Mouse (Mus musculus): Measurements from ENCODE around the gene Sun1. TPM values are rescaled to one million over a fixed set of nuclear protein-coding genes. Genes with fewer than 3 reads are reported as not detected.

The Sun1 gene
- polyA plus RNA-seq, 1 experiment from 2014 or later: 44.1 TPM

DNA sequence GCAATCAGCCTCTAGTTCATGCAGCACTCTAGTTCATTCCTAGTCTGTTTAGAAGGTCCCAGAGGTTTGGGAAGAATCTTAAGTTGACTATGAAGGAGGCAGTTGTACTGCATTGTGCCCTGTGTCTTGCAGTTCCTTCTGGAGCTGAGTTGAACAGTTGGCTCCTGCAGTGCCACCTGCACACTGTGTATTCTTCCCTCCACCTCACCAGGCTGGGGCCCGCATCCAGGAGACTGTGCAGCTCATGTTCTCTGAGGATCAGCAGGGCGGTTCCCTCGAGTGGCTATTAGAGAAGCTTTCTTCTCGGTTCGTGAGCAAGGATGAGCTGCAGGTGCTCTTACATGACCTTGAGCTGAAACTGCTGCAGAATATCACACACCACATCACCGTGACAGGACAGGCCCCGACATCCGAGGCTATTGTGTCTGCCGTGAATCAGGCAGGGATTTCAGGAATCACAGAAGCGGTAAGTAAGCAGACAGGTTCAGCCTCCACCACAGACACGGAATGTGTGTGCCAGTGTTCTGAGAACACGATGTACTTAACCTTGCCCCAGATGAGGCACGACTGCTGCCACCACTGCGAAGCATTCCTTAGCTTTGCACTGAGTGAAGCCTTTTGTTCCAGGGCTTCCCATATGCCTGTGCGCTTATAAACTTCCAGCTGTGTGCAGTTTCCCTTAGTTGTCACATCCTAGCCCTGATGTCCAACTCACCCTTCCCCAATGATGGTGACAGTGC is 40.8 kb downstream of the Sun1 start:
- H3K27me3 ChIP-seq (ENCODE audit: insufficient read depth, poor library complexity, severe bottlenecking): no peaks in the 10 kb centered on the region
- no peak for DNase-seq (ENCODE audit: low spot score)
- H3K4me1 ChIP-seq (replicated peaks): no peaks in the 10 kb centered on the region
- no peak overlapping the region for H3K27ac ChIP-seq
- no peak overlapping the region for H3K4me3 ChIP-seq
- peaks cover 100% of the 10 kb centered on the region for H3K36me3 ChIP-seq
- no peaks in the 10 kb centered on the region for H3K9me3 ChIP-seq
- 92% methylated on average over 15 of the region's 15 CpGs for WGBS

DNA sequence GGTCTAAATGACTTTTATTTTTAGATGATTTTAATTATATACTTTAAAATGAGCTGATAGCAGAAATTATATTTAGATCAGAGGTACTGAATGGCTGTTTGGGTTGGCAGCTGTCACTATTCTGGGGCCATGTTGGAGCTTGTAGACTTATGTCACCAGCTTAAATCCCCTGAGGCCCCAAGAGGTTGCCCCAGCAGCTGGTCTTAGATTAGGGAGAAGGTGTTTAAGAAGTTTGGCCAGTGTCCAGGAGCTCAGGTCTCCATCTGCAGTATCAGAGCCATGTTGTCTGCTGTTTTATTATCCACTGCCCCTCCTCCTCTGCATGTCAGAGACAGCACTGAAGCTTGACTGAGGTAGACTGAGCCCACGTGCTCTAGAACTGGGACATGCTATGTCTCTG is 42.9 kb downstream of the Sun1 start:
- Histone ChIP-seq H3K27me3 (ENCODE audit: insufficient read depth, poor library complexity, severe bottlenecking) (no peaks in the 10 kb centered on the region), H3K9me3 (no peaks in the 10 kb centered on the region), H3K4me1 (replicated peaks) (no peaks in the 10 kb centered on the region), H3K27ac (no peak overlapping the region), H3K36me3 (peaks cover 100% of the 10 kb centered on the region), H3K4me3 (no peak overlapping the region)
- WGBS: 90% methylated on average over 1 of the region's 1 CpGs
- no peak for DNase-seq (ENCODE audit: low spot score)

DNA sequence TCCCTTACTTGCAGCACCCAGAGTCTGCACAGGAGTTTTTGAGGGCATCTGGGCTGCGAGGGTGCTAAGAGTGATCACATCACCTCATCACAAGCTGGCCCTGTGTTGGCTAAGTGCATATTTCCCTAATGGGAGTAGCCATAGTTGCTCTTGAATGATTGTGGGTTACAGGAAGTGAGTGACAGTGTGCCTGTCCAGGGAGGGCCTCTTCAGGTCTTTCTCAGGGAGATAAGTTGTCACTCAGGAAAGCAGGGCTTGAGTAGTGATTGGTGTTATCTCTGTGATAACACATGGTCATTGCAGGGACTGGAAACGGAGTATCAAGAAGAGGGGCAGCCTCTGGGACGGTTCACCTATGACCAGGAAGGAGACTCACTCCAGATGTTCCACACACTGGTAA is 47.3 kb downstream of the Sun1 start:
- 89% methylated on average over 3 of the region's 3 CpGs for WGBS
- DNase-seq (ENCODE audit: low spot score): no peak
- no peak overlapping the region for H3K27ac ChIP-seq
- no peak overlapping the region for H3K4me3 ChIP-seq
- peaks cover 9% of the 10 kb centered on the region for H3K4me1 ChIP-seq (replicated peaks)
- peaks cover 82% of the 10 kb centered on the region for H3K36me3 ChIP-seq
- no peaks in the 10 kb centered on the region for H3K27me3 ChIP-seq (ENCODE audit: insufficient read depth, poor library complexity, severe bottlenecking)
- no peaks in the 10 kb centered on the region for H3K9me3 ChIP-seq

DNA sequence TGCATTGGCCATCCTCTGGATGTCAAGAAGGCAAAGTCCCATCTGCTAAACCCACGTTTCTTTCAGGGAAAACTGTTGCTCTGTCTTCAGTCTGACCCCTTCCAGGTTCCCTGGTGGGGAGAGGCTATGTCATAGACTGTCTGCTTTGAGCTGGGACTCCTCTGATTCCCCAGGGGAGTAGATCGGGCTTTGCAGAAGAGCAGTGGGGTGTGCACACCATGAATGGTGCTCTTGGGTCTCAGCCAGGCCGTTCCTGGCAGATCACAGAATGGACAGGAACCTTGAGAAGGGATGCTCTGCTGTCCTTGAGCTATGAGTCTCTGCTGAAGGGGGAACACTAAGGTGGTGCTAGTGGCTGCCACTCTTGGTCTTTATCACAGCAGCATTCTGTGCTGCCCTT is 48.4 kb downstream of the Sun1 start:
- no peak overlapping the region for H3K4me3 ChIP-seq
- H3K4me1 ChIP-seq (replicated peaks): peaks cover 18% of the 10 kb centered on the region
- H3K27me3 ChIP-seq (ENCODE audit: insufficient read depth, poor library complexity, severe bottlenecking): no peaks in the 10 kb centered on the region
- H3K27ac ChIP-seq: no peak overlapping the region
- peaks cover 71% of the 10 kb centered on the region for H3K36me3 ChIP-seq
- no peaks in the 10 kb centered on the region for H3K9me3 ChIP-seq
- DNase-seq (ENCODE audit: low spot score): no peak
- 87% methylated on average over 3 of the region's 3 CpGs for WGBS

DNA sequence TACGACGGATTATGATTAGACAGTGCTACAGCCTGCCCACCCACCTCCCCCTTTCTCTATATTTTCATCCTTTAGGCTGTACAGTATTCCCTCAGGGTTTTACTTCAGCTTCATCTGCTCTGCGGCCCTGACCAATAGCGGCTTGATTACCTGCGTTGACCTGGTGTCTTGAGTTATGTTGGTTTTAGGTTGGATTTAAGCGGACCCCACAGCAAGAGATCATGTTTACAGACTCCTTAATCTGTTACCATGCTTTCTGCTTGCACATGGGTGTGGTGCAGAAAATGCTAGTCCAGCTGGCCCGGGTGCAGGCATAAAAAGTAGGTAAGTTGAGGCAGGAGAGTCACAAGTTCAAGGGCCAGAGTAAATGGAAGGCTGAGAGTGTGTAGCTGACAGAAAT is 50.8 kb downstream of the Sun1 start:
- Histone ChIP-seq H3K27ac (peak overlapping the region; percentile 96), H3K27me3 (ENCODE audit: insufficient read depth, poor library complexity, severe bottlenecking) (no peaks in the 10 kb centered on the region), H3K4me3 (peak overlapping the region; percentile 76), H3K4me1 (replicated peaks) (peaks cover 37% of the 10 kb centered on the region), H3K36me3 (peaks cover 64% of the 10 kb centered on the region), H3K9me3 (no peaks in the 10 kb centered on the region)
- 82% methylated on average over 7 of the region's 7 CpGs for WGBS
- DNase-seq (ENCODE audit: low spot score): no peak

DNA sequence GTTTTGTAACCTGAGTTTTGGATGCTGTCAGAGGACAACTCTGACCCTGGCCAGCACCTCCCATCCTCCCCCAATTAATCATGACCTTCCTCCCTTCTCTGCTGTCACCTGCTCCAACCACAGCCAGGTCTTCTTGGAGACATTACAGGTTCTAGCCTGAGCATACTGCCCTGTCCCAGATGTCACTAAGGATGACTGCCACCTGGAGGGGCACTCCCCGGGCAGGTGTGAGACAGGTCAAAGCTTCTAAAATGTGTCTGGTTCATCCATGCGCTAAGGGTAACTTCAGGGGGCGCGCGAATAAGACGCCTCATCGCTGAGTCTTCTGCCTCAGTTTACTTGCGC is 51.3 kb downstream of the Sun1 start:
- Histone ChIP-seq H3K4me3 (peak overlapping the region; percentile 76), H3K4me1 (replicated peaks) (peaks cover 37% of the 10 kb centered on the region), H3K27me3 (ENCODE audit: insufficient read depth, poor library complexity, severe bottlenecking) (no peaks in the 10 kb centered on the region), H3K36me3 (peaks cover 62% of the 10 kb centered on the region), H3K27ac (peak overlapping the region; percentile 96), H3K9me3 (no peaks in the 10 kb centered on the region)
- WGBS: 1% methylated on average over 8 of the region's 8 CpGs
- DNase-seq (ENCODE audit: low spot score): no peak

DNA sequence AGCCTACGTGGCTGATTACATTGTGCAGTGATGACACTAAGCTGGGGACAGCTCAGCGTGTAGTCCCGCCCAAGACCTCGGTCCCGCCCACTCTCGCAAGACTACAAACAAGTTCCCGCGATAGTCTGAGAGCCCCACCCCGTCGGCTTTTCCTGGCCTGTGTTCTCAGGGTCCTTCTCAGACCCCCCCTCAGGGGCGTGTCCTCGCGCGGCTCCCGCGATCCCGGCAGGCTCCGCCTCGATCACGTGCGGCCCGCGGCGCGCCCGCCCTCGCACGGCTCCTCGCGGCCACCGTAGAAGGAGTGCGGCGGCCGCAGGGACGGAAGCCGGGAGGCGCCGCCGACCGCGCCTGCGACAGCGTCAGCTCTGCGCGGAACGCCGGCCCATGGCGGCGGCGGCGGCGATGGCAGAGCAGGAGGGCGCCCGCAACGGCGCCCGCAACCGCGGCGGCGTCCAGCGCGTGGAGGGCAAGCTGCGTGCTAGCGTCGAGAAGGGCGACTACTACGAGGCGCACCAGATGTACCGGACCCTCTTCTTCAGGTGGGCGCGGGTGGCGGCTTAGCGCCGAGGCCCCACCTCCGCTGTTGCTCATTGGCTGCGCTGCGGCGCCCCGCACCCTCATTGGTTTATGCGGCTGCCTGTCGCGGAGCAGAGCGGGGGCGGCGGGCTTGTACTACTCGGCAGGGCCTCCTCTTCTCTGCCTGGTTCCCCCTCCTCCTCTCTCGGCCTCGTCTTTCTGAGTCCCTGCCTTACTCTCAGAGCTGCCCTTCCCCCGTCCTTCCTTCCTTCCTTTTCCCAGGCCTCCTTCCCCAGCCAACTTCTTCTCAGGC is 51.9 kb downstream of the Sun1 start, which contains the start of gene Get4:
TSS of gene Get4 (plus strand) at position 244 of the 829 bp plus-strand sequence.
- H3K27me3 ChIP-seq (ENCODE audit: insufficient read depth, poor library complexity, severe bottlenecking): no peaks in the 10 kb centered on the region
- peak within 1 kb of the TSS; percentile 76 for H3K4me3 ChIP-seq
- peak within 1 kb of the TSS; percentile 96 for H3K27ac ChIP-seq
- peaks cover 39% of the 10 kb centered on the region for H3K4me1 ChIP-seq (replicated peaks)
- H3K9me3 ChIP-seq: no peaks in the 10 kb centered on the region
- DNase-seq (ENCODE audit: low spot score): peak; percentile 99
- WGBS: under 1% methylated on average over 90 of the region's 90 CpGs
- peaks cover 62% of the 10 kb centered on the region for H3K36me3 ChIP-seq

DNA sequence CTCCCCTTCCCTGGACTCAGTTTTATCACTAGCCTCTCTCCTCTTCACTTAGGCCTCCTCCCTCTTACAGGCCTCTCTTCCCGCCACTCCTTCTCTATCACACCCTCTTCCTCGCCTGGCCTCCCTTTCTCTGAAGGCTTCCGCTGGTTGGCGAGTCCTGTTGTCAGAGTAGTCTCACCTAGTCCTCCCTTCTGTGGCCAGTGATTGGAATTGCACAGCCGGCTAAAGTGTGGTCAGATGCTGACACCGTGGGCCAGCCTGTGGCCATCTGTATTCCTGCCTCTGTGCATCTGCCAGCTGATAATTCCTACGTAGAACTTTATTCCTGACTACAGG is 52.4 kb downstream of the Sun1 start:
- peak overlapping the region; percentile 96 for H3K27ac ChIP-seq
- DNase-seq (ENCODE audit: low spot score): no peak
- H3K4me3 ChIP-seq: peak overlapping the region; percentile 76
- peaks cover 39% of the 10 kb centered on the region for H3K4me1 ChIP-seq (replicated peaks)
- under 1% methylated on average over 7 of the region's 7 CpGs for WGBS
- H3K36me3 ChIP-seq: peaks cover 62% of the 10 kb centered on the region
- no peaks in the 10 kb centered on the region for H3K9me3 ChIP-seq
- no peaks in the 10 kb centered on the region for H3K27me3 ChIP-seq (ENCODE audit: insufficient read depth, poor library complexity, severe bottlenecking)

DNA sequence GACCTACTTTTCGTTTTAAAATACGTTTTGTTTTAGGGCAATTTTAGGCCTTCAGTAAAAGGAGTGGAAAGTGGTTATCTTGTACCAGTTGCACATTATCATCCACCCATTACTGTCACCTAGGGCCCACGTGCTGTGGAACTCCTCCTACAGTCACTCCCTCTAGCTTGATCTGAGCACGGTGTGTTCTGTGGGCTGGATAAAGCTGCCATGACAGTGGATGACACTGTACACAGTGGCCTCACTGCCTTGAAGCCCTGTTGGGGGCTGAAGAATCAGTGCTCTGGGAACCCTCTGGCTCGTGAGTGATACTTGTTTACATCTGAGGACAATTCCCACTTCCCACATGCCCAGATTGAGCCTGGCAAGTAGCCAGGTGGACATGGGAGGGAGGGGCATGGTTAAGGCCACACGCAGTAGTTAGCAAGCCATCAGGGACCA is 52.9 kb downstream of the Sun1 start:
- Histone ChIP-seq H3K27ac (peak overlapping the region; percentile 96), H3K9me3 (no peaks in the 10 kb centered on the region), H3K4me3 (peak overlapping the region; percentile 76), H3K4me1 (replicated peaks) (peaks cover 39% of the 10 kb centered on the region), H3K27me3 (ENCODE audit: insufficient read depth, poor library complexity, severe bottlenecking) (no peaks in the 10 kb centered on the region), H3K36me3 (peaks cover 62% of the 10 kb centered on the region)
- WGBS: 18% methylated on average over 6 of the region's 6 CpGs
- DNase-seq (ENCODE audit: low spot score): no peak

DNA sequence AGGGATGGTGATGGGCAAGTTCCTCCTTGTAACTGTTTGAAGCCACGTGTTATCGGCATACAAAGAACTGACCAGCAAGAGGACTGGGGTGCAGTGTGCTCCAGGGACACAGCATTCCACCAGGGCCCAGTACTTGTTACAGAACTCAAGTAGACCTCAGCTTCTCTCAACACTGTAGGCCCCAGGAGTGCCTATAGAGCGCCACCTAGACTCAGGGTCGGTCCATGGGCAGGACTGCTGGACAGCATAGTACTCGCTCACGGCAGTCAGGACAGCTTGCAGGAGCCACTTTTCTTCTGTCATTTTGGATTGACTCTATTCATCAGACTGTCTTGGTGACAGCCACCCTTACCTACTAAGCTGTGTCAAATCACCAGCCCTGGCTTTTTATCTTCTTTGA is 54.5 kb downstream of the Sun1 start:
- H3K4me3 ChIP-seq: no peak overlapping the region
- no peak overlapping the region for H3K27ac ChIP-seq
- 86% methylated on average over 6 of the region's 6 CpGs for WGBS
- H3K27me3 ChIP-seq (ENCODE audit: insufficient read depth, poor library complexity, severe bottlenecking): no peaks in the 10 kb centered on the region
- H3K36me3 ChIP-seq: peaks cover 62% of the 10 kb centered on the region
- DNase-seq (ENCODE audit: low spot score): no peak
- H3K9me3 ChIP-seq: no peaks in the 10 kb centered on the region
- H3K4me1 ChIP-seq (replicated peaks): peaks cover 39% of the 10 kb centered on the region

DNA sequence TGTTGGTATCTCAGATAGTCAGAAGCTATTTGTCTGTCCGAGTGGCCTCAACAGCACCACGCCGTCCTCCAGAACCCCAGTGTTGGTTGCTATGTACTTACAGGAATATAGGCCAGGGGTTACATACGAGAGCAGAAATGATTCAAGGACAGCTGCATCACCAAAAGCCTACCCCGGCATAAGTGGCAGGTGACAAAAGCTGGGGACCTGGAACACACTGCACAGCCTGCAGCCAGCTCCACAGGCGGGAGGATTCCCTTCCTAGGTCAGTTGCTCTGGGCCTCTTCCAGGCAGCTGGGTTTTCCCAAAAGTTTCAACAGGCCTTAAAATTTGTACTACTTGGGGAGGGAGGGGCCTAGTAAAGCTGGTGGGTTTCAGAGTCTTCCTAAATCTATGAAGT is 55.3 kb downstream of the Sun1 start:
- H3K27me3 ChIP-seq (ENCODE audit: insufficient read depth, poor library complexity, severe bottlenecking): no peaks in the 10 kb centered on the region
- peaks cover 62% of the 10 kb centered on the region for H3K36me3 ChIP-seq
- WGBS: 93% methylated on average over 6 of the region's 6 CpGs
- no peak overlapping the region for H3K27ac ChIP-seq
- no peaks in the 10 kb centered on the region for H3K9me3 ChIP-seq
- no peak for DNase-seq (ENCODE audit: low spot score)
- peaks cover 39% of the 10 kb centered on the region for H3K4me1 ChIP-seq (replicated peaks)
- no peak overlapping the region for H3K4me3 ChIP-seq

DNA sequence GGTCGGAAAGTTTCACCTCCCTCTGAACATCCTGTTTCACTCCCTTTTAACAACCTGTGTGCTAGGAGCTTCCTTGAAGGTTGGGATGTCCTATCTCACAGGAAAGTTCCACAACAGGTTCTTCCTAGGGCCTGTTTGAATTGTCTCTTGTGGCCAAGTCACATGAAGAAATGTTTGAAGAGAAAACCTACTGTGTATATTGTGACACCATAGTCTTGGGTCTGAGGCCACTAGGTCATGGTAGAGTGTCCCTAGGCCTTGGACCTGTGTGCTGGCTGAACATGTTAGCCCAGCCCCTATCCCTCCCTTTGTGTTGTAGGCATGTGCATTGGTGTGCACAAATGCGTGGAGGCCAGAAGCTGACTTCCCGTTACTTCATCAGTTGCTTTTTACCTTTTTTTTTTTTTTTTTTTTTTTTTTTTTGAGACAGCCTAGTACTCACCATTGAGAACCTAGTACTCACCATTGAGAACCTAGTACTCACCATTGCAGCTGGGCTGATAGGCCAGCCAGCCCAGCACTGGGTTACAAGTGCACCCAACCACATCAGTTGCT is 55.9 kb downstream of the Sun1 start:
- H3K4me1 ChIP-seq (replicated peaks): peaks cover 36% of the 10 kb centered on the region
- H3K27ac ChIP-seq: no peak overlapping the region
- no peak for DNase-seq (ENCODE audit: low spot score)
- H3K9me3 ChIP-seq: no peaks in the 10 kb centered on the region
- H3K36me3 ChIP-seq: peaks cover 66% of the 10 kb centered on the region
- WGBS: 89% methylated on average over 3 of the region's 3 CpGs
- no peak overlapping the region for H3K4me3 ChIP-seq
- H3K27me3 ChIP-seq (ENCODE audit: insufficient read depth, poor library complexity, severe bottlenecking): no peaks in the 10 kb centered on the region

DNA sequence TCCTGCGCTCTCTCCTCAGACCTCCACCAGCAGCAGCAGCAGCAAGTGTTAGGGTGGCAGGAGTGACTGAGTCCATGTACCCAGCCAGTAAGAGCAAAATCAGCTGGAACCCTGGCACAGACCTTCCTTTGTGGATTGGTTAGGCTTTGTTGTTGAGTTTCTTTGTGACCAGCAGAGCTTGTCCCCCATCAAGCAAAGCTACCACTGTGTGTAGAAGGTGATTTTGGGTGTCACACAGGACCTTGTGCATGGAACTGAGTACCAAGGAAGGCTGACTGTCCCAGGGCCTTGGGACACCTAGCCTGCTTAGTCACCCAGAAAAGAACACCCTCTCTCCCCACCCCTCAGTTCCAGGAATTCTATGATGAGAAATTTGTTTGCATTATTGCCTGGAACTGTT is 56.8 kb downstream of the Sun1 start:
- WGBS: 100% methylated on average over 1 of the region's 1 CpGs
- no peak overlapping the region for H3K4me3 ChIP-seq
- H3K27ac ChIP-seq: no peak overlapping the region
- H3K9me3 ChIP-seq: no peaks in the 10 kb centered on the region
- no peak for DNase-seq (ENCODE audit: low spot score)
- no peaks in the 10 kb centered on the region for H3K27me3 ChIP-seq (ENCODE audit: insufficient read depth, poor library complexity, severe bottlenecking)
- peaks cover 30% of the 10 kb centered on the region for H3K4me1 ChIP-seq (replicated peaks)
- peaks cover 76% of the 10 kb centered on the region for H3K36me3 ChIP-seq

All from hindbrain, embryonic 10.5 days (tissue).